Mouse (Mus musculus) olfactory bulb, adult 2 months (tissue): ENCODE data around the gene Cep295.

Experiments
- CTCF ChIP-seq: fragments of 200-500 bp; IDR thresholded peaks from 2 replicates; pipeline ENCODE4 v1.5.1; 2012; ENCODE audit warnings: low read depth, mild to moderate bottlenecking, low read length, moderate library complexity; ENCODE audit not compliant: insufficient read depth
- POLR2A ChIP-seq: fragments of 200-500 bp; IDR thresholded peaks from 2 replicates; pipeline ENCODE4 v1.6.1; 2012; ENCODE audit warnings: mild to moderate bottlenecking, low read depth, low read length, moderate library complexity; ENCODE audit not compliant: insufficient read depth

- TF ChIP-seq CTCF (no peak), POLR2A (no peak)
Measured at GRCm38 (mm10) chr9:15307257-15307656, 50.3 kb downstream of the Cep295 start.
